Mouse (Mus musculus): ENCODE results near the gene Mllt10.

The Mllt10 gene

GRCm38 (mm10) chr2:18051026-18051830 is 3.8 kb upstream of the Mllt10 start:
- DNase-seq (ENCODE audit: low read depth in 2 of 2, low spot score in 2 of 2), result no peak

GRCm38 (mm10) chr2:18051831-18052170 is 3.2 kb upstream of the Mllt10 start:
- DNase-seq (ENCODE audit: low read depth in 2 of 2, low spot score in 2 of 2), result no peak

GRCm38 (mm10) chr2:18052581-18052980 is 2.5 kb upstream of the Mllt10 start:
- DNase-seq (ENCODE audit: low read depth in 2 of 2, low spot score in 2 of 2), result no peak

- DNase-seq (ENCODE audit: low read depth in 2 of 2, low spot score in 2 of 2), result no peak
These were observed 1.6 kb upstream of the Mllt10 start for GRCm38 (mm10) chr2:18053243-18053950.

GRCm38 (mm10) chr2:18053951-18054530 is 996 bp upstream of the Mllt10 start:
- DNase-seq (ENCODE audit: low read depth in 2 of 2, low spot score in 2 of 2), result no peak

GRCm38 (mm10) chr2:18055929-18056785 is 1.1 kb downstream of the Mllt10 start:
- DNase-seq (ENCODE audit: low read depth in 2 of 2, low spot score in 2 of 2), result peak; percentile 81 to 85

- peak; percentile 87 to 90 for DNase-seq (ENCODE audit: low read depth in 2 of 2, low spot score in 2 of 2)
These were observed 1.8 kb downstream of the Mllt10 start for GRCm38 (mm10) chr2:18056786-18057255.

GRCm38 (mm10) chr2:18057336-18058145 is 2.5 kb downstream of the Mllt10 start:
- DNase-seq (ENCODE audit: low read depth in 2 of 2, low spot score in 2 of 2), result peak; percentile 44 to 48

GRCm38 (mm10) chr2:18058146-18058708 is 3.2 kb downstream of the Mllt10 start:
- DNase-seq (ENCODE audit: low read depth in 2 of 2, low spot score in 2 of 2), result no peak

GRCm38 (mm10) chr2:18059063-18059462 is 4.0 kb downstream of the Mllt10 start:
- no peak for DNase-seq (ENCODE audit: low read depth in 2 of 2, low spot score in 2 of 2)

GRCm38 (mm10) chr2:18059891-18060290 is 4.9 kb downstream of the Mllt10 start:
- DNase-seq (ENCODE audit: low read depth in 2 of 2, low spot score in 2 of 2), result no peak

- DNase-seq (ENCODE audit: low read depth in 2 of 2, low spot score in 2 of 2), result no peak
These were observed 5.4 kb downstream of the Mllt10 start for GRCm38 (mm10) chr2:18060396-18060795.

- DNase-seq (ENCODE audit: low read depth in 2 of 2, low spot score in 2 of 2), result peak; percentile 48 to 60
These were observed 8.8 kb downstream of the Mllt10 start for GRCm38 (mm10) chr2:18063763-18064251.

- DNase-seq (ENCODE audit: low read depth in 2 of 2, low spot score in 2 of 2), result peak; percentile 84 to 85
These were observed 9.4 kb downstream of the Mllt10 start for GRCm38 (mm10) chr2:18064356-18064858.

GRCm38 (mm10) chr2:18064941-18065707 is 10.1 kb downstream of the Mllt10 start:
- DNase-seq (ENCODE audit: low read depth in 2 of 2, low spot score in 2 of 2), result peak; percentile 49

GRCm38 (mm10) chr2:18065708-18066030 is 10.6 kb downstream of the Mllt10 start:
- no peak for DNase-seq (ENCODE audit: low read depth in 2 of 2, low spot score in 2 of 2)

- DNase-seq (ENCODE audit: low read depth in 2 of 2, low spot score in 2 of 2), result no peak
These were observed 11.4 kb downstream of the Mllt10 start for GRCm38 (mm10) chr2:18066436-18066835.

- DNase-seq (ENCODE audit: low read depth in 2 of 2, low spot score in 2 of 2), result no peak
These were observed 13.2 kb downstream of the Mllt10 start for GRCm38 (mm10) chr2:18068071-18068796.

All from CD8-positive naive resting alpha-beta T cell, adult 2 months (primary cell).